ENCODE assay signal across 8 mouse cellular contexts in genomic region chr19:44314871-44315414, GRCm38 (mm10). TPM values are rescaled to one million over a fixed set of nuclear protein-coding genes. Genes with fewer than 3 reads are reported as not detected.
A peak's percentile ranks its signal among the peaks of the same experiment; 100 is the strongest.
DNase-seq lines count a peak whose midpoint lies in the region; ATAC-seq and TF ChIP-seq lines count a peak whose summit lies in the region.

No protein-coding gene starts in this region.

- H3K27ac ChIP-seq in ES-Bruce4 (ENCODE audit: insufficient read depth, low read length), result peak overlapping the region; percentile 73
- H3K27ac ChIP-seq in intestine, embryonic 14.5 days (ENCODE audit: low read depth), result peak overlapping the region; percentile 84
- H3K27ac ChIP-seq in liver, embryonic 14.5 days, result no peak overlapping the region
- peak overlapping the region; percentile 75 for H3K27ac ChIP-seq in neural tube, embryonic 13.5 days (replicated peaks)

- WGBS in intestine, embryonic 14.5 days, result 2% methylated on average over 11 of the region's 11 CpGs
- 4% methylated on average over 11 of the region's 11 CpGs for WGBS in liver, embryonic 14.5 days (ENCODE audit: insufficient replicate concordance)
- WGBS in neural tube, embryonic 13.5 days, result 2% methylated on average over 11 of the region's 11 CpGs

- no peaks in the 10 kb centered on the region for H3K9me3 ChIP-seq in ES-Bruce4 (replicated peaks; ENCODE audit: control insufficient read depth, insufficient read depth, low read length, poor library complexity, severe bottlenecking)
- peaks cover 3% of the 10 kb centered on the region; the same call in 1 of the 2 replicates for H3K9me3 ChIP-seq in intestine, embryonic 14.5 days (ENCODE audit: control insufficient read depth, low read length)
- no peaks in the 10 kb centered on the region for H3K9me3 ChIP-seq in liver, embryonic 14.5 days (ENCODE audit: control insufficient read depth, low read length)
- no peaks in the 10 kb centered on the region; the same call in 1 of the 2 replicates for H3K9me3 ChIP-seq in neural tube, embryonic 13.5 days

- H3K4me1 ChIP-seq in ES-Bruce4 (ENCODE audit: control insufficient read depth, insufficient read depth, low read length), result peaks cover 4% of the 10 kb centered on the region
- peaks cover 7% of the 10 kb centered on the region for H3K4me1 ChIP-seq in intestine, embryonic 14.5 days (replicated peaks; ENCODE audit: control insufficient read depth, insufficient read depth, low read length)
- H3K4me1 ChIP-seq in liver, embryonic 14.5 days (replicated peaks; ENCODE audit: control insufficient read depth in 2 of 2, insufficient read depth in 2 of 2, low read length in 1 of 2), result peaks cover 5 to 20% of the 10 kb centered on the region in 2 experiments
- H3K4me1 ChIP-seq in neural tube, embryonic 13.5 days (replicated peaks), result peaks cover 47% of the 10 kb centered on the region

- peak overlapping the region; percentile 89 for H3K4me2 ChIP-seq in intestine, embryonic 14.5 days (ENCODE audit: low read length)
- peak overlapping the region; percentile 78 for H3K4me2 ChIP-seq in liver, embryonic 14.5 days (ENCODE audit: low read depth)
- H3K4me2 ChIP-seq in neural tube, embryonic 13.5 days, result peak overlapping the region; percentile 64

- no peaks in the 10 kb centered on the region for H3K36me3 ChIP-seq in ES-Bruce4 (ENCODE audit: control insufficient read depth, insufficient read depth, low read length, poor library complexity, severe bottlenecking)
- no peaks in the 10 kb centered on the region for H3K36me3 ChIP-seq in intestine, embryonic 14.5 days (ENCODE audit: control insufficient read depth, insufficient read depth, low read length)
- H3K36me3 ChIP-seq in liver, embryonic 14.5 days (replicated peaks; ENCODE audit: control insufficient read depth, insufficient read depth, low read depth), result no peaks in the 10 kb centered on the region
- no peaks in the 10 kb centered on the region for H3K36me3 ChIP-seq in neural tube, embryonic 13.5 days

- no peak for TF ChIP-seq POLR2A in ES-Bruce4 (IDR thresholded peaks at IDR 0.05; ENCODE audit: insufficient read depth, low read length)

- peak; percentile 77 for ATAC-seq in intestine, embryonic 14.5 days (replicated peaks; ENCODE audit: low FRiP score, low TSS enrichment, low read depth)
- peak; percentile 44; the same call in 1 of the 2 replicates for ATAC-seq in liver, embryonic 14.5 days (ENCODE audit: insufficient read depth)
- peak; percentile 70 for ATAC-seq in neural tube, embryonic 13.5 days (ENCODE audit: low read depth)

- no peak for TF ChIP-seq EP300 in ES-Bruce4 (IDR thresholded peaks at IDR 0.05; ENCODE audit: insufficient read depth, low read depth, low read length)
- TF ChIP-seq EP300 in liver, embryonic 14.5 days (IDR thresholded peaks at IDR 0.05; ENCODE audit: low read depth), result no peak

- TF ChIP-seq CTCF in ES-Bruce4 (IDR thresholded peaks at IDR 0.05; ENCODE audit: low read depth, low read length), result no peak
- no peak for TF ChIP-seq CTCF in liver, embryonic 14.5 days (IDR thresholded peaks at IDR 0.05; ENCODE audit: low read depth)

- DNase-seq in 3T3-L1 (ENCODE audit: low read depth, low spot score), result peak; percentile 90
- DNase-seq in cerebellum, adult 9-11 months, result peak; percentile 75
- DNase-seq in heart, adult 11 months, result peak; percentile 97
- DNase-seq in intestine, embryonic 14.5 days (ENCODE audit: low spot score), result peak; percentile 76
- no peak for DNase-seq in liver, embryonic 14.5 days (ENCODE audit: low read depth in 3 of 3, low spot score in 3 of 3)
- DNase-seq in c-Kit-positive CD71-positive TER-119-positive erythroid progenitor cells, embryonic 14.5 days (ENCODE audit: low spot score), result no peak

- H3K4me3 ChIP-seq in ES-Bruce4 (ENCODE audit: low read depth, low read length), result peak overlapping the region; percentile 76
- H3K4me3 ChIP-seq in intestine, embryonic 14.5 days (ENCODE audit: low read depth, low read length), result peak overlapping the region; percentile 52
- H3K4me3 ChIP-seq in liver, embryonic 14.5 days (ENCODE audit: insufficient read depth in 1 of 2, low read depth in 2 of 2, low read length in 2 of 2), result peak overlapping the region; percentile 54 to 62
- H3K4me3 ChIP-seq in neural tube, embryonic 13.5 days, result peak overlapping the region; percentile 50

- H3K9ac ChIP-seq in ES-Bruce4 (ENCODE audit: low read depth, poor library complexity, severe bottlenecking), result peak overlapping the region; percentile 69
- H3K9ac ChIP-seq in intestine, embryonic 14.5 days (ENCODE audit: low read length), result peak overlapping the region; percentile 40
- H3K9ac ChIP-seq in liver, embryonic 14.5 days (replicated peaks), result peak overlapping the region; percentile 29; the same call in 1 of the 2 replicates
- H3K9ac ChIP-seq in neural tube, embryonic 13.5 days, result peak overlapping the region; percentile 72

- no peaks in the 10 kb centered on the region for H3K27me3 ChIP-seq in ES-Bruce4 (ENCODE audit: control insufficient read depth, insufficient read depth, low read length, poor library complexity, severe bottlenecking)
- H3K27me3 ChIP-seq in intestine, embryonic 14.5 days (replicated peaks; ENCODE audit: control insufficient read depth, insufficient read depth, low read length), result no peaks in the 10 kb centered on the region
- H3K27me3 ChIP-seq in liver, embryonic 14.5 days (ENCODE audit: control insufficient read depth, insufficient read depth, low read length), result no peaks in the 10 kb centered on the region
- H3K27me3 ChIP-seq in neural tube, embryonic 13.5 days, result no peaks in the 10 kb centered on the region

RNA-seq across cellular contexts. Expression of gene Scd4, which starts 17.9 kb away (rescaled TPM):
- polyA plus RNA-seq in ES-Bruce4 (2011; ENCODE audit: insufficient read depth, insufficient read length, low read depth, missing spikeins), result 0.19 TPM in 1 of 2 replicates, not detected in the other
- polyA plus RNA-seq in intestine, embryonic 14.5 days (2014; fragmentation: Nextera tagmentation; extraction: Ambion mirVana), result 0.08 and 0.20 TPM in 2 replicates
- polyA plus RNA-seq in liver, embryonic 14.5 days (2012; rRNA removed), result 0.04 and 0.08 TPM in 2 replicates
- polyA plus RNA-seq in liver, embryonic 14.5 days (2014; fragmentation: Nextera tagmentation; extraction: Ambion mirVana), result 0.09 TPM in 1 of 2 replicates, not detected in the other
- polyA plus RNA-seq in neural tube, embryonic 13.5 days (2015; fragmentation: Nextera tagmentation; extraction: Ambion mirVana), result 0.06 TPM in 1 of 2 replicates, not detected in the other

RNA-seq across cellular contexts. Expression of gene Scd2, which starts 21.5 kb away (rescaled TPM):
- polyA plus RNA-seq in ES-Bruce4 (2011; ENCODE audit: insufficient read depth, insufficient read length, low read depth, missing spikeins), result 329 and 359 TPM in 2 replicates
- 341 and 386 TPM in 2 replicates for polyA plus RNA-seq in intestine, embryonic 14.5 days (2014; fragmentation: Nextera tagmentation; extraction: Ambion mirVana)
- polyA plus RNA-seq in liver, embryonic 14.5 days (2012; rRNA removed), result 84.0 and 116 TPM in 2 replicates
- polyA plus RNA-seq in liver, embryonic 14.5 days (2014; fragmentation: Nextera tagmentation; extraction: Ambion mirVana), result 80.4 and 95.4 TPM in 2 replicates
- 255 and 272 TPM in 2 replicates for polyA plus RNA-seq in neural tube, embryonic 13.5 days (2015; fragmentation: Nextera tagmentation; extraction: Ambion mirVana)

Comparison
In these comparisons a context has a peak if more than half of its experiments do, and no peak if none do; other contexts are left out.
1. DNase-seq: peak in 3T3-L1 (single experiment), cerebellum, adult 9-11 months (single experiment), heart, adult 11 months (single experiment) and intestine, embryonic 14.5 days (single experiment); none in liver, embryonic 14.5 days (0 of 3) and c-Kit-positive CD71-positive TER-119-positive erythroid progenitor cells, embryonic 14.5 days (single experiment).
2. Peak in every context shown above with its lines, with median percentiles within 50 percentile points of each other: H3K4me3 ChIP-seq, H3K9ac ChIP-seq, ATAC-seq and H3K4me2 ChIP-seq.